Mouse (Mus musculus) 416B (cell line): Measurements from ENCODE around the gene Cdk6.
"Not testable (repeated sequence)": the region's sequence is repeated elsewhere in the genome, so short reads cannot be mapped to it uniquely, and the experiment has no call there.

Experiments used
- DNase-seq: peaks from one replicate; pipeline ENCODE4 v3.0.0; 2011; ENCODE audit warnings: low read depth

Cdk6 gene

DNA sequence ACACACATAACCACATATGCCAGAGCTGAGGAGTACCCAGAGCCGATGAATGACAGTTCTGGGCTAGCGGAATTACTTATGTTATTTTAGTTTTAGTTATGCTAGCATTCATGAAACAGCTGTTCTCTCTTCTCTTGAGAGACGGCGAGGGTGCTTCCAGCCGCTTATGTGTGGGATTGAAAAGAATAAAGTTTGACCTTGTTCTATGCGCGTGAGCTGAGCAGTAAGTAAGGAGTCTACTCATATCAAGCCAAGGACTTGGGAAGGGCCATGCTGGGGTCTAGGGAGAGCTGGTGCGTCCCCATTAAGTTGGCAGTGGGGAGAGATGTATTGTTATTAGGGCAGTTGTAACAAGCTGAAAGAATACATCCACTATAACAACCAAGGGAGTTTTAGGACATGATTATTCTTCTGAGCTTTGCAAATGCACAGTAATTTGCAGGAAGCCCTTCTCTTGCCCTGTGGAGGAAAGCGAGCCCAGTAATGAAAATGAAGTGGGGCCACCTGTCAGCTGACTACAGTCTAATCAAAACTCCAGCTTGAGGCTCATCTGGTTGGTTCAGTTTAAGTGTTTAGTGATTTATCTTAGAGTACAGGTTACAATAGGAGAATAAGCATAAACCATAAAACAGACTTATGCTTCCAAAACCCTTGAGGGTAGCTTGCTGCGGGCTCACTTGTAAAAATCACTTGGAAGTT is 170.0 kb downstream of the Cdk6 start:
- no peak for DNase-seq

DNA sequence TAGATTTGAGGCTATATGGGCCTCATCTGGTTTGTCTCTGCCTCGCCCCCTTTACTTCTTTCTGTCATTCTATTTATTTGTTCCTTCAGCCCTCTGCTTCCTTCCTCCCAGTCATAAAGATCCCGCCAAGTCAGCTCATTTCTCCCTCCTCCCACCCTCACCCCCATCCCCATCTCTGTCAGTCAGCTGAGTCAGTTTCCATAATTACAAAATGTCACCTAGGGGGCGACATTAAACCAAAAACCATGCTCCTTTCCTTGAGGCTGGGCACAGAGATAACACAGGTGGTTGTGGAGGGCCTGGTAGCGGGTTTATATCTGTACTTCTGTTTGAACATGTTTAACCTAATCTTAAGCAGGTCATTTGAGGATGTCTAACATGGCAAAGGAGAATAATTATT is 171.3 kb downstream of the Cdk6 start:
- peak; percentile 83 for DNase-seq

DNA sequence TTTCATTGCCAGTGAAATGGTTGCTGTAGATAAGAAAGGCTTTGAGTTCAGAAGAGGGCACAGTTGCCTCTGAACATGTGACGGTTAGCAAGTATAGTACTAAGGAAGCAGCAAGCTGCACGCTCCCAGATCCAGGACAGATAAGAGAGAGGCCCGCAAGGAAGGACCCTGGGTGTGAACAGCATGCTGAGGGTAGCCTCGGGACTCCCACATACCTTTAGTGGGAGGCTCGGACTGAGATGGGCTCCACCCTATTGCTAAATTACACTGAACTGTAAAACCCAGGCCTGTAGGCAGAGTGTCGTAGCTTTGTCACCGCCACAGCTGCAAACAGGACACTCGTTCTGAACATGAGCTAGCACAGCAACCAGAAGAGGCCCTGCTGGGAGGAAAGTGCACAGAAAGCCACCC is 173.6 kb downstream of the Cdk6 start:
- no peak for DNase-seq

DNA sequence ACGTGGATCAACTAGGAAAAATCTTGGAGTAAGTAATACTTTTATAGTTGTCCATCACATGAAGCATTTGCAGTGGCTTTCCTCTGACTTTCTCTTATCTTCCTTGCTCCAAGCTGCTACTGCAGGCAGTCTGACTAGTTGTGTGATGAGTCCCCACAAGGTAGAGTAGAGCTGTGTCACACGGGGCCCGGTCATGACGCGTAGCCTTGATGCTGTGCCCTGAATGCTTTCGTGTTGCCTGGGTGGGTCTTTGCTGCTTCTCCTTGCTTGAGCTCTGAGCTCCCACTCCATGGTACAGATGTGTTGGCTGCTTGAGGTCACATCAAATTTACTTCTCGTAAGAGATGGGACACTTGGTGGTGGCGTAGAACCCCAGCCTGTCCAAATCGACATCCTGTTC is 174.2 kb downstream of the Cdk6 start:
- DNase-seq, result no peak

DNA sequence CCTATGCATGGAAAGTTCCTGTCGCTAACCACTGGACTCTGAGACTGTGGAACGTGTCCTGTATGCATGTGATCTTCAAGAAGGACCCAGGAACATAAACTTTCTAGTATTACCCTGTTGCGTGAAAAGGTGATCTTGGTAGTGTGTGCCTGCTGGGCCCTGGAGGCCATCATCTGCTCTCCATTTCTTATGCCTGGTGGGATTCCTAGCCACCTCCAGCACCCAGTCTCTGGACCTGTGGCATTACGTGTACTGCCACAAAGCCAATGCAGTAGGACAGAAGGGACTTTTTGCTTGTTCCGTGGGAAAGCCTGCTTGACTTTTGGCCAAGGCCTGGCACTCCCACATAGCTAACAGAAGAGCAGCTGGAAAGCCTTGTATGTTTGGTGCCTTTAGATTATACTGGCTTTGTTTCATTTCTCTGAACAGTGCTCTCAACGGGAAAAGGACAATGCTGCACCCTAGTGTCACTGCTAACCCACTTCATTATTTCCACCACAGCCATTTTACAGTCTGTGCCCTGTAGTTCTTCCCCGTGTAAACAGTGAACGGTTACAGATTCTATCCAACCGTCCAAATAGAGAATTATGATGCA is 175.3 kb downstream of the Cdk6 start:
- peak; percentile 64 for DNase-seq

DNA sequence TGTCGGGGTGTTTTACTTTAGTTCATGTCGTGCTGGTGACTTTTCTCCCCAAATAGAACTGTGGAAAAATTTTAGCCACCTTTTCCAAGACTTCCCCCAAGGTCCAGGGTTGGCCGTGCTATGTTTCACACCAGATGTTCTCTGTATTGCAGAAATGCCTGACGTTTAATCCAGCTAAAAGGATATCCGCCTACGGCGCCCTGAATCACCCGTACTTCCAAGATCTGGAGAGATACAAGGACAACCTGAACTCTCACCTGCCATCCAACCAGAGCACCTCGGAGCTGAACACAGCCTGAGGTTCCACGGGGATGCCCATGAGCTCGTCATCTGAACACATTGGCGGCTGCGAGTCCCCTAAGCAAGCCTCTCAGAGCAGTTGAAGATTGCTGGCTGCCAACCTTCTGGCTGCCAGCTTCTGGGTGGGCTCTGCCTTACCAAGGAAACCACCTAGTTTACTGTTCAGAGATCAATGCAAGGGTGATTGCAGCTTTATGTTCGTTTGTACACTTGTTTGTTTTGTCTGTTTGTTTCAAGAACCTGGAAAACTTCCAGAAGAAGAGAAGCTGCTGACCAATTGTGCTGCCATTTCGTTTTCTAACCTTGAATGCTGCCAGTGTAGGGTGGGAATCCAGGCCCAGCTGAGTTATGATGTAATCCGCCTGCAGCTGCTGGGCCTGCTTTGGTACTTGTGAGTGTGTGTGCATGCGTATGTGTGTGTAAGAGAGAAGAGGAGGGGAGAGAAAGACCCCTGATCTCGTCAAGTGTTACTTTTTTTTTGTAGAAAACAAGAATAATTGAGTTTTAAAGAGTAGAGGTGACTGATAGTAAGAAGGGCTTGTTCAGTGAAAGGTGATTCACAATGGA is 179.4 kb downstream of the Cdk6 start:
- no peak for DNase-seq

DNA sequence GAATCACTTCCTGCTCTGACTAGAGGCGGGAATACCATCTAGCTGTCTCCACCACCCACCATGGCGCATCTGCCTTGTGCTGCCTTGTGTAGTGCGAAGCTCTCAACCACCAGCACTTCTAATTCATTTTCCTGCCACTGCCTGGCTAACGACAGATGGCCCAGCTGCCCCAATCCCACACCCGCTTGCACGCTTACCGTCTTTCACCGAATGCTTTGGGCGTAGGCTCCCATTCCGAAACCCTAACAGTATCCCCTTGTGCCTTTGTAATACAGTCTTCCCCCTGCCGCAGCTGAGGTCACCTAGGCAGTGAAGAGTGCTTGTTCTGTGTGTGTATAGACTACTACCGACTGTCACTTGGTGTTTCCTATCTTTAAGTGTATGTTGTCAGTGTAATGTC is 180.5 kb downstream of the Cdk6 start:
- no peak for DNase-seq

DNA sequence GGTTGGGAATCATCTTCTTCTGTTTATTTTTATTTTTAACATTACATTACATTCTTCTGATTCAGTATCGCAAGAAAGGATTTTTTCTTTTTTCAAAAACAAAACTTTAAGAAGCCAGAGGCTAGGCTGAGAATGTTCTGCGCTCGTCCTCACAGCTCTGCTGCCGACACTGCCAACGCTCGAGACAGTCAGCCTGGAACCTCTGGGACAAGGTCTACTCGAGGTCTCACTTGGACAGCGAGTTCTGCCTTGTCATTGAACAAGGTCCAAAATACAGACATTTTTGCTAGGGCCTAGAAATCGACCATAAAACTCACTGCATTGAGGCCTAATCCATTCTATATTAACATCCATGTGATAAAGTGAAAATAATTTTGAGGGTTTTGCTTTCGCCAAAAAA is 181.5 kb downstream of the Cdk6 start:
- no peak for DNase-seq

DNA sequence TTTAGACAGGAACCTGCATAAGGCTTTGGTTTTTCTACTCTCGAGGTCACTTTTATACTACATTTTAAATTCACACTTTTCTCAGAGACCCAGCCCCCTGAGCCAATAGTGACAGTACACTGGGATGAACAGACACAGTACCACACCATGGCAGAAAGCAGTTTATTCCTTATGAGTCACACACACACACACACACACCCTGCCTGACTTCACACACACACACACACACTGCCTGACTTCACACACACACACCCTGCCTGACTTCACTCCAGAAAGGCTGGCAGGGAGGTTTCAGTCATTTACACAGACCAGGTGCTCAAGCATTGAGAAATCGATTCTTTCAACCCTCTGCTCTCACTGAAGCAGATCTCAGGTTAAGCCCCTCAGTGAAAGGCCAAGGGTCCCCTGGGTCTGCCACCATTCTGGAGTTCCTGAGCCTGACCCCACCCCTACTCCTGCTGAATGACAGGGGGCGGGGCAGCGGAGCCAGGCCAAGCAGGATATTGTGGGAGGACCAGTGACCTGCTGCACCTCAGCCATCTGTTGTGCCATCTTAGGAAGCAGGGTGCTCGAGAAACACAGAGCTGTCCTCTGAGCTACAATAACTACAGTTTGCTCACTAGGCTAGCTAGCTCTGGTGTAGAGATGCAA is 185.9 kb downstream of the Cdk6 start:
- peak; percentile 48 for DNase-seq

DNA sequence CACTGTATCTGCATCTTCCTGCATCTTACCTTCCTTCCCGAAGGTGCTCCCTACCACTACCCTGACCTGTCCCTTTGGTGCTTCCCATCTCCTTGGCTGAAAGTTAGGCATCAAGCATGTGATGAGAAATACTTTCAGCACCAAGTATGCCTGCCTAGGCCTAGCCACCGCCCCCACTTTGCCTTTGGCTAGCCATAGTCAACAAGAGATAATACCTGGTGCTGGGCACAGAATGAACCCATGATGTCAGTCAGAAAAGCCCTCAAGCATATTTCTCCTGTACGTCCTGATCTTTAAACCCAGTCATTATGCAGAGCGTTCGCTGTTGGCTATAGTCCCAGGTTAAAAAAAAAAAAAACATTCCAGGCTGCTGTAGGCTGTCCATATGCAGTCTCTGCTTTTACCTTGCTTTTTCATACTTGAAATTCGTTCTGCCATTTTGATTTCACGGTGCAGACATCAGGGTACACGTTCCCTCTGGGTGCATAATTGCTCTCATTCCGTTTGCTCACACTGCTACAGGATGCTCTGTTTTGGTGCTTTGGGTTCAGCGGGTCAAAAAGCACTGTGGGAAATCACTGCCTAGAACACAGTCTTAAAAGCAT is 188.4 kb downstream of the Cdk6 start:
- no peak for DNase-seq

DNA sequence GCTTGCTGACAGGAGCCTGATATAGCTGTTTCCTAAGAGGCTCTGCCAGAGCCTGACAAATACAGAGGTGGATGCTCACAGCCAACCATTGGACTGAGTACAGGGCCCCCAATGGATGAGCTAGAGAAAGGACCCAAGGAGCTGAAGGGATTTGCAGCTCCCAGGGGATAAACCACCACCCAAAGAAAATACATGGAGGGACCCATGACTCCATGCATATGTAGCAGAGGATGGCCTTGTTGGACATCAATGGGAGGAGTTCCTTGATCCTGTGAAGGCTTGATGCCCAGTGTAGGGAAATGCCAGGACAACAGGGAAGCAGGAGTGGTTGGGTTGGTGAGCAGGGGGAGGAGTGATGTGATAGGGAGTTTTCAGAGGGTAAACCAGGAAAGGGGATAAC is 190.8 kb downstream of the Cdk6 start:
- not testable (repeated sequence) for DNase-seq

DNA sequence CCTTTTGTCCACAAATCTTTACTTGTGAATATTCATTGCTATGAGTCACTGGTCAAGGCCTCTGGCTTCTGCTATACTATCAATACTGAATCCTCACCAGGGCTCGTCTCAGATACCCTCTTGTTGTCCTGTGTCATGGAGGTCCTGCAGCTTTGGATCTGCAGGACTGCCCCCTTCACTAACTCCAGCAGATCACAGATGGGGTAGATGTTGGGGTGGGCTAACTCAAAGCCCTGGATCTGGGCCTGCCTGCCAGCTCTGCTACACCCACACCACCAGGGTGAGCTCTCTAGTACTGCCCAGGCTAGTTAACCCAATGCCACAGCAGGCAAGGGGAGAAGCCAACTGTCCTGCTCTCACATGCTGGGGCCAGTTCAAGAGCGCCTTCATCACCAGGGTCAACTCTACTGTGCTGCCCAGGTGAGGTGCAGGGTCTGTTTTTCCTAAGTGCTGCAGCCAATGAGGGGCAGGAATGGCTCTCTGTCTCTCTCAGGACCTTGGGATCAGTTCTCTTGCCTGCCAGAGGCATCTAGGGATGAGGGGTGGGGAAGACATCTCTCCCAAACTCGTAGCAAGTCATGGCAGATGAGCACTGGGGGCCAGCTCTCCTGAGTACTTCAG is 195.4 kb downstream of the Cdk6 start:
- no peak for DNase-seq

DNA sequence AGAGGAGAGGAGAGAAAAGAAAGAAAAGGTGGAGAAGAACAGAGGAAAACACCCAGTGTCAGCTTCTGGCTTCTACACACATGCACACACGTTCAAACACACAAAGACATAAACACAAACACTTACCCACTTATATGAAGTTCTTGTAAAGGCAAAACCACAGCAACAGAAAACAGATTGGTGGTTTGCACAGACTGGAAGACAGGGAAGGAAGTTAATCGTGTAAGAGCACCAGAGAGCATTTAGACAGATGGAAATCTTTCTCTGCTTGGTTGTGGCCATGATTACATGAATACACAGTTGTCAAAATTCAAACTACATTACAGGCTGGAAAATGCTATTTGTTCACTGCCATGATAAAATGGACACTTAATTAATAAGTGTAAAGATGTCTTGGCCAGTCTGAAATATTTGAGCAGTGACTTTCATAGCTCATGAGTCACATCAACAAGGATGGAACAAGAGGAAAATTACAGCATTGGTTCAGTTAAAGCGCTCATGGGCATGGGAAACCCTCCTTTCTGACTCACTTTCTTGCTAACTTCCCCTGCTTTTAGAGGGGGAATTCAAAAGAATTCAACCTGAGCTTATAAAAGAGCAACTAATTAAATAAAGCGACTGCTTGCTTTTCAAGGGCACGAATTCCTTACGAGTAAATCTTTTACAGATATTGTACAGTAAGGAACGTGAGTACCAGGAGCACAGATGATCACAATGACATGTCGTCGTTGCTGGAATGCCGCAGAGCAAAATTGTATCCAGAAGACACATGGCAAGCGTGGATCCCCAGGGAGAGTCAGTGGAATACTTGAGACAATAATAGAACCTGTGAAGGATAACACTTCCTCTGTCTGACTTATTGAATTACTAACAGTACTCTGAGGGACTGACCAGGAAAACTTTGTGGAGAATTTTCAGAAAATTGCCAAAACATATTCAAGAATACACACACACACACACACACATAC is 197.5 kb downstream of the Cdk6 start:
- DNase-seq, result peak; percentile 69

DNA sequence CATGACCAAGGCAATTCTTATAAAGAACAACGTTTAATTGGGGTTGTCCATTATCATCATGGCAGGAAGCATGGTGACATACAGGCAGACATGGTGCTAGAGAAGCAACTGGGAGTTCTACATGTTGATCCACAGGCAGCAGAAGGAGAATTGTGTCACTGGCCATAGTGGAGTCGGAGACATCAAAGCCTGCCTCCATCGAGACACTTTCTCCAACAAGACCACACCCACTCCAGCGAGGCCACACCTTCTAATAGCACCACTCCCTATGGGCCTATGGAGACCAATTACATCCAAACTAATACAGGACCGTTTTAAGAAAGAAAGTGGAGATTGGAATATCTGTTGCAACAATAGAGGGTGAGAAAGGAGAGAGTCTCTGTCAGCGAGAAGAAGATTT is 200.6 kb downstream of the Cdk6 start:
- DNase-seq, result no peak

DNA sequence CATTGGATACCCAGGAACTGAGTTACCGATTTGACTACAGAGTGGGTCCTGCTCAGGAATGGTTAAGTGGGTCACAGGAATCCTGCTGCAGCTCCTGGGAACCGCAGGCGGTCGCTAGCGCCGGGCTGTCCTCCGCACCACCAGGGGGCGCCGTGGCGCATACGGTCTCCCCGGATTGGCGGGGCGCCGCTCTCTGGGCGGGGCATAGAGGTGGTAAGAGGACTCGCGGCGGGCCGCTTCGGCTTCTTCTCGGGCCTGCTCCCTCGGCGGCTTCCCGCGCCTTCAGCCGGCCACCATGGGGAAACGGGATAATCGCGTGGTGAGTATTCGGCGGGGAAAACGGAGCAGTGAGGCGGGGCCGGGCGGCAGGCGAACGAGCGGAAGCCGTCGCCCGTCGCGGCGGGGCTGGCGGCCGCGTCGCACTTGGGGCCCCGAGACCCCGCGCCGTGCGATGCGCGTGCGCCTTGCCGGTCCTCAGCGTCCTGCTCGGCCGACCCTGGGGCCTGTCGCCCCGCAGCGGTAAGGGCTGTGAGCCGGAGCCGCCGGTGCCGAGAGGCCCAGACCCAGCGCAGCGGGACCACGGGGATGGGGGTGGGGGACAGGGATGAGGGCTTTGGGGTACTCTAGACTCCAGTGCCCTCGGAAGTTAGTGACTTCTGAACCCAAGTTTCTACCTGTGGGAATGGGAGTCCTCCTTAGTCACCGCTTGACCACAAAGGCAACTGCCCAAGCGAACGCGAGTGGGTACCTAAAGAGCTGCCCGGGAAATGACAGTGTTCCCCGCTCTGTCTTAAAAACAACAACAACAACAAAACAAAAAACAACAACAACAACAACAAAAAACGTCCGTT is 202.6 kb downstream of the Cdk6 start, which contains the start of gene Fam133b:
Gene Fam133b, plus strand, starts transcription at position 205 of the 851 bp plus-strand sequence.
- DNase-seq, result peak; percentile 92

DNA sequence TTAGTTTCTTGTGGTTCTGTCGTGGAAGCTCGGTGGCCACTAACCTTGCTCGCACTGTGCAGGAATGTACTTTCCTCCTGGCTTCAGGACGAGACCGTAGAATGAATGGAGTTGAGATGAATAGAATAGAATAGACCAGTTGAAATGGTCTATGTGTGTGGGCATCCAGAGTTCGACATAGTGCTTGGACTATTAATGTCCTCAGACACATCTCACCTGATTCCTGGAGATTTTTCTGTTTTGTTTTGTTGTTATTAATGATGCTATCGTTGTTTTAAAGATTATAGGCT is 203.1 kb downstream of the Cdk6 start:
- no peak for DNase-seq

DNA sequence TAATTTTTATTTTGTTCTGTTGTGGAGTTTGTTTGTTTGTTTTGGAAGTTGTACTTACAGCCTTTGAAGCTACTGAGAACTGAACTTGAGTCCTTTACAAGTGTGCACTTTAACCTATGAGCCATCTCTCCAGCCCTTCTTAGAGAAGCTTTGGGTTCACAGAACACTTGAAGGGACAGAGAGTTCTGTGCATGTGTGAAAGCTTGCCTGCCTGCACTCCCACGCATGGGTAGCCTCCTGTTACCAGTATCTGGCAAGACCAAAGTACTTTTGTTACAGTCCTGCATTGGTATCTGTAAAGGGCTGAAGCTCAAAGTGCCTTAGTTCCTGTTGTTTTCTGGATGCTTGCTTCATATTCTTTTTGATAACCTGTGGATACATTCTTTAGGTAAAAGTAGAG is 204.9 kb downstream of the Cdk6 start:
- no peak for DNase-seq

DNA sequence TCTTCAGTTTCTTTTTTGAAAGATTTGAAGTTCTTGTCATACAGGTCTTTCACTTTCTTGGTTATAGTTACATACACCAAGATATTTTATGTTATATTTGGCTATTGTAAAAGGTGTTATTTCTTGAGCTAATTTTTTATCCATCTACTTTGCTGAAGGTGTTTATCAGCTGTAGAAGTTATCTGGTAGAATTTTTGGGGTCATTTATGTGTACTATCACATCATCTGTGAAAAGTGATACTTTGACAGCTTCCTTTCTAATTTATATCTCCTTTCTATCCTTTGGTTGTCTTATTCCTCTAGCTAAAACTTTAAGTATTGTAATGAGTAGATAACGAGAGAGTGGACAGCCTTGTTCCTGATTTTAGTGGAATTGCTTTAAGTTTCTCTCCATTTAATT is 210.2 kb downstream of the Cdk6 start:
- DNase-seq, result no peak

DNA sequence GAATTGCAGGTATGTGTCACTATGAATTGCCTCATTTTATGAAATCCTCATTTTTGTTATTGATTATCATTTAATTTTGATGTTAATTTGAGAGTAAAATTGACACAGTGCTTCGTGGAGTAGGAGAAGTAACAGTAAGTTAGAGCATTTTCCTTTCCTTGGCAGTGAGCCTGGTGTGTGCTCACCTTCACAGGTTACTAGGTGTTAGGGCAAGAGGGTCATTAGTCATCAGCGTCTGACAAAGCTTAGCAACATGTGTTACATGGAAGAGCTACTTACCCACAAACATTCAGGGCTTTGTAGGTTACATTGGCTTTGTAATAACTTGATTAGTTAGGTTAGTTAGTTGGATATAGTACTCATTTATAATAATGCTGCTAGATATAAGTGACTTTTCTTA is 212.9 kb downstream of the Cdk6 start:
- no peak for DNase-seq

DNA sequence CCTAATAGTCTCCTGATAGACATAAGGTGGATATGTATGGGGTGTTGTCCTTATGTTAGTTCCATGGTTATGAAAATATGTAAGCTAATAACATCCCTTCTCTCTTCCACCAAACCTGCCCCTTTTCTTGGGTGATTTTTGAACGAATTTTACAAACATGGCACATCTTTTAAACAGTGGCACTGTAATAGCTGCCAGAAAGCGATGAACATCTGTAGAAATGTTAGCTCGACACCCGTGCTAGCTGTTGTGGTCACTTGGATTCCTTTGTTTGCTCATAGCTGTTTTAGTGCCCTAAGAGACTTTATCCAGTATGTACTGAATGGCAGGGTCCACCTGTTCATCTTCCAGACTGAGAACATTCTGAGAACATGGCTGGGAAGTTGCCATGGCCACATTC is 230.0 kb downstream of the Cdk6 start, which contains the start of gene 1700109H08Rik:
Gene 1700109H08Rik, plus strand, starts transcription at position 301 of the 400 bp plus-strand sequence.
- no peak for DNase-seq
